Mouse (Mus musculus): Measurements from ENCODE around the gene Mboat7. TPM values are rescaled to one million over a fixed set of nuclear protein-coding genes. Genes with fewer than 3 reads are reported as not detected.
"Not testable (repeated sequence)": the region's sequence is repeated elsewhere in the genome, so short reads cannot be mapped to it uniquely, and the experiment has no call there.

The Mboat7 gene
- total and polyA plus RNA-seq, 2 experiments from 2014 or later, result 107 to 165 TPM

DNA sequence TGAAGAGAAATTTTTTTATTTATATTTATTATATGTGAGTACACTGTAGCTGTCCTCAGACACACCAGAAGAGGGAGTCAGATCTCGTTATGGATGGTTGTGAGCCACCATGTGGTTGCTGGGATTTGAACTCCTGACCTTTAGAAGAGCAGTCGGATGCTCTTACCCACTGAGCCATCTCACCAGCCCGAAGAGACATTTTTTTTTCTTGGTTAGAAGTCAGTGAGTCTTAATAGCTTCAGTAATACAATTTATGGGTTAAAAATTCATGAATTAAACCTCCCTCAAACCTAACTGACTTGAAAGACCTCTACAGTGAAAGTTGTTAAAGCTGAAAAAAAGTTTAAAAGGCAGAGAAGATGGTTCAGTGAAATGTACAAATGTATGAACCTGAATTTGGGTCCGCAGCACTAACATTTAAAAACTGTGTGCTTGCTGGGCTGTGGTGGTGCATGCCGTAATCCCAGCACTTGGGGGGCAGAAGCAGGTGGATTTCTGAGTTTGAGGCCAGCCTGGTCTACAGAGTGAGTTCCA, 15.2 kb upstream of the Mboat7 start:
- TF ChIP-seq CTCF (IDR thresholded peaks at IDR 0.05; ENCODE audit: low read depth), result peak; percentile 7; the same call in 1 of the 2 replicates
- not testable (repeated sequence) for H3K4me3 ChIP-seq (ENCODE audit: low read depth, low read length); ATAC-seq; H3K4me2 ChIP-seq (ENCODE audit: low read depth); H3K9ac ChIP-seq; DNase-seq; H3K9me3 ChIP-seq (ENCODE audit: low read length); H3K27me3 ChIP-seq (ENCODE audit: insufficient read depth, low read length); H3K27ac ChIP-seq (ENCODE audit: low read depth, low read length)
- Histone ChIP-seq H3K4me1 (ENCODE audit: insufficient read depth) (peaks cover 14% of the 10 kb centered on the region), H3K36me3 (ENCODE audit: insufficient read depth) (peaks cover 17% of the 10 kb centered on the region)
- WGBS, result 42% methylated on average over 5 of the region's 5 CpGs

DNA sequence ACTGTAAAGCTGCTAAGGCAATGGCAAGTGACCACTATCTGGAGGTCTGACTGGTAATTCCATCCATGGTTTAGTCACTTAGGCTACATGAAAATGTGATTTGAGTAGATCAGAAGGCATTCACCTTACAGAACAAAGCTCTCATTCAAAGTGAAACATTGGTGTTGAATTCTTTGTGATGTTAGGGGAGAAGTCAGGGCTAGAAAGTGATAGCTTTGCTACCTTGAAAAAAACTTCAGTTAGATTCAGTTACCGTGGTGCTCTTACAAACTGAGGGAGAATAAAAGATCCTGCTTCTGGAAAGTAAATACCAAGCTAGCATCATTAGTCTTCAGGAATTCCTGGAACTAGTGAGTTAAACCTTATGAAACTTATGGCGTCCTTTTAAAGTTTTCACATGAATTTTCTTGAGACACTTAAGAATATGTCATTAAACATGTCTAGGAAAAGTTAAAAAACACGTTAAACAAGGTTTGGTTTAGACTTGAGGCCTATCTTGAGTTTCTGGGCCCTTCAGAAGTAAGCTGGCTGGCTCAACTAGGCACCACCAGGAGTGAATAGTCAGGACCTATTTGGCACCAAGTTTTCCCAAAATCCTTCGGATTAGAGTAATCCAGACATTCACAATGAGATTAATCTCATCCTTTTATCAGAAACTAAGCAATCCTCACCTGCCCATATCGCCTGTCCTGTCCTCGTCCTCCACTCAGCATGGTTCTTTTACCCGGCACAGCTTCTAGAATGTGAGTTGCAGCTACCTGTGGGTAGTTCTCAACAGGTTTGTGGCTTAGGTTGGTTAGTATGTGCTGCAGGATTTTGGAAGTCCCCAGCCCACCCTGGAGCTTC, 14.5 kb upstream of the Mboat7 start:
- ATAC-seq (no peak), DNase-seq (no peak)
- Histone ChIP-seq H3K9ac (no peak overlapping the region), H3K27me3 (ENCODE audit: insufficient read depth, low read length) (no peaks in the 10 kb centered on the region), H3K4me1 (ENCODE audit: insufficient read depth) (peaks cover 16% of the 10 kb centered on the region), H3K27ac (ENCODE audit: low read depth, low read length) (no peak overlapping the region), H3K36me3 (ENCODE audit: insufficient read depth) (peaks cover 17% of the 10 kb centered on the region), H3K4me3 (ENCODE audit: low read depth, low read length) (no peak overlapping the region), H3K9me3 (ENCODE audit: low read length) (no peaks in the 10 kb centered on the region), H3K4me2 (ENCODE audit: low read depth) (no peak overlapping the region)
- no peak for TF ChIP-seq CTCF (IDR thresholded peaks at IDR 0.05; ENCODE audit: low read depth)
- 27% methylated on average over 7 of the region's 7 CpGs for WGBS

DNA sequence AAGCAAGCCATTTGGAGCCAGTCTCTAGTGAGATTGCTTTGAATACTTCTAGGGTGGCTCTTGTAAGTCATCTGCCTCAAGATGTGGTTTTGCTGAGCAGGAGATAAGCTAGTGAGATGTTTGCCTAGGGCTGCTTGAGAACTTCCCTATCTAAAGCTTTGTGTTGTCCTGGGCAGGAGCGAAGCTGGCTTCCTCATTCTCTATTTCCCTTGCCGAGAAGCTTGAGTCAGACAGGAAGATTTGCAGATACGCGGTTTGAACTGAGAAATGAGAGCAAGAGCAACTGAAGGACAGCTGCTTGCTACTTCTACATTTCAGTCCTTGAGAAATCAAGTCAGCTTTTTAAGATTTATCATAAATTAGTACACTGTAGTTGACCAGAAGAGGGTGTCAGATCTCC, 13.7 kb upstream of the Mboat7 start:
- Histone ChIP-seq H3K4me2 (ENCODE audit: low read depth) (no peak overlapping the region), H3K9me3 (ENCODE audit: low read length) (no peaks in the 10 kb centered on the region), H3K4me1 (ENCODE audit: insufficient read depth) (peaks cover 16% of the 10 kb centered on the region), H3K4me3 (ENCODE audit: low read depth, low read length) (no peak overlapping the region), H3K36me3 (ENCODE audit: insufficient read depth) (peaks cover 17% of the 10 kb centered on the region), H3K27ac (ENCODE audit: low read depth, low read length) (no peak overlapping the region), H3K9ac (no peak overlapping the region), H3K27me3 (ENCODE audit: insufficient read depth, low read length) (no peaks in the 10 kb centered on the region)
- no peak for TF ChIP-seq CTCF (IDR thresholded peaks at IDR 0.05; ENCODE audit: low read depth)
- no peak for DNase-seq
- no peak for ATAC-seq
- 62% methylated on average over 4 of the region's 4 CpGs for WGBS

DNA sequence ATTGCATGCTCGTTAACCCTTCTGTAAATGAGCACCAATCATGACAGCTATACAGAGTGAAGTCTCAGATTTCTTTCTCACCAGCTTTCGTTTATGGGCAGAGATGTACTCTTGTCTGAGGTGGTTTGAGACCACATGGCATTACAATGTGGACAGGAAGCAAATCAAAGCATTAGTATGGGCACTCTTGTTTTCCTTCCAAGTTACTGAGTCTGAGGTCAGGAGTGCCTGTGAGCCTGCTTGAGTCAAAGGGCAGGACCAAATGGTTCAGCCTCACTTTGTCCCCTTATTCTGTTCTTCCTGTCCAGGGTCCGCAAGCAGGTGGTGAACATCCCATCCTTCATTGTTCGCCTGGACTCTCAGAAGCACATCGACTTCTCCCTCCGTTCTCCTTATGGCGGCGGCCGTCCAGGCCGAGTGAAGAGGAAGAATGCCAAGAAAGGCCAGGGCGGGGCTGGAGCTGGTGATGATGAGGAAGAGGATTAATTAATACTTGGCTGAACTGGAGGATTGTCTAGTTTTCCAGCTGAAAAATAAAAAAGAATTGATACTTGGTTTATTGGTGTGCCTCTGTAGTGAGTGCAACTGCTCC, 13.1 kb upstream of the Mboat7 start:
- no peak for ATAC-seq
- H3K4me2 ChIP-seq (ENCODE audit: low read depth), result peak overlapping the region; percentile 70
- WGBS, result 36% methylated on average over 11 of the region's 11 CpGs

DNA sequence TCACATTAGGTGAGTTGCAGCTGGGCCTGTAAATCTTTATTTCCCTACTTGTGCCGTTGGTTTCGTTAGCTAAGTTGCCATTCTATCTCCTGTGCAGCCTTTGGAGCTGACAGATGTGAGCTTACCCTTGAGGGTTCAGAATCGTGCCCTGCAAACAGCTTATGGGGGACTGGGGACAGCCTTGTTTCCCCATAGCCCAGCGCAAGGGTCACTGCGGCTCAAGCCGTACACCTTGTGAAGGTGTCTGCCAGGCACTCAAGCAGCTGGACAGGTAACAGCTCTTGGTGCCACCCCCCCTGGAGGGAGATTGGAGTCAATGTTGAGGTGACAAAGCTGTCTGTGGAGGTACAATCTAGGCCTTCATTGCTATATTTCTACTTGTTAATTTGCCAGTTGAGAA, 12.6 kb upstream of the Mboat7 start:
- Histone ChIP-seq H3K36me3 (ENCODE audit: insufficient read depth) (peaks cover 26% of the 10 kb centered on the region), H3K4me3 (ENCODE audit: low read depth, low read length) (peak overlapping the region; percentile 64), H3K9me3 (ENCODE audit: low read length) (no peaks in the 10 kb centered on the region), H3K4me1 (ENCODE audit: insufficient read depth) (peaks cover 16% of the 10 kb centered on the region), H3K9ac (peak overlapping the region; percentile 72; the same call in 1 of the 2 replicates), H3K27ac (ENCODE audit: low read depth, low read length) (no peak overlapping the region), H3K4me2 (ENCODE audit: low read depth) (peak overlapping the region; percentile 70), H3K27me3 (ENCODE audit: insufficient read depth, low read length) (no peaks in the 10 kb centered on the region)
- no peak for DNase-seq
- TF ChIP-seq CTCF (IDR thresholded peaks at IDR 0.05; ENCODE audit: low read depth), result no peak
- WGBS, result 35% methylated on average over 6 of the region's 6 CpGs
- no peak for ATAC-seq

More for the DNA sequence above, 13.1 kb upstream of the Mboat7 start:
- TF ChIP-seq CTCF (IDR thresholded peaks at IDR 0.05; ENCODE audit: low read depth), result no peak
- H3K9ac ChIP-seq, result no peak overlapping the region
- no peaks in the 10 kb centered on the region for H3K9me3 ChIP-seq (ENCODE audit: low read length)
- H3K4me1 ChIP-seq (ENCODE audit: insufficient read depth), result peaks cover 16% of the 10 kb centered on the region
- peaks cover 21% of the 10 kb centered on the region for H3K36me3 ChIP-seq (ENCODE audit: insufficient read depth)
- no peak overlapping the region for H3K27ac ChIP-seq (ENCODE audit: low read depth, low read length)
- H3K4me3 ChIP-seq (ENCODE audit: low read depth, low read length), result peak overlapping the region; percentile 64; the same call in 1 of the 2 replicates
- no peak for DNase-seq
- H3K27me3 ChIP-seq (ENCODE audit: insufficient read depth, low read length), result no peaks in the 10 kb centered on the region

DNA sequence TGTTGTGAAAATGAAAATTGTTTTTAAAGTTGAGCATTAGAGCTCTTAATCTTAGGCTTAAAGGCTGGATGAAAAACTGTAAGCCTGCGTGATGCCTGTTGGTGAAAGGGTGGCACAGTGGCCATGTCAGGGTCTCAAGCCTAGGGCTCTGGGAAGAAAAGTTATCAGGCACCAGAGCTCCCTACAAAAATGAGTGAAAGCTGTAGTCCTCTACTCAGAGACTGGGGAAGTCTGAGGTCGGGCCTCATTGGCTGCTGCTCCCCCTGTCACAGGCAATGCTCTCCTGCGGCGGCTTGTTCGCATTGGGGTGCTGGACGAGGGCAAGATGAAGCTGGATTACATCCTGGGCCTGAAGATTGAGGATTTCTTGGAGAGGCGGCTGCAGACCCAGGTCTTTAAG, 12.1 kb upstream of the Mboat7 start:
- ATAC-seq; H3K27ac ChIP-seq (ENCODE audit: low read depth, low read length); H3K9me3 ChIP-seq (ENCODE audit: low read length); H3K27me3 ChIP-seq (ENCODE audit: insufficient read depth, low read length); DNase-seq: not testable (repeated sequence)
- Histone ChIP-seq H3K9ac (peak overlapping the region; percentile 72), H3K4me2 (ENCODE audit: low read depth) (peak overlapping the region; percentile 70), H3K36me3 (ENCODE audit: insufficient read depth) (peaks cover 29% of the 10 kb centered on the region), H3K4me1 (ENCODE audit: insufficient read depth) (peaks cover 16% of the 10 kb centered on the region), H3K4me3 (ENCODE audit: low read depth, low read length) (peak overlapping the region; percentile 64)
- WGBS, result 9% methylated on average over 6 of the region's 7 CpGs

DNA sequence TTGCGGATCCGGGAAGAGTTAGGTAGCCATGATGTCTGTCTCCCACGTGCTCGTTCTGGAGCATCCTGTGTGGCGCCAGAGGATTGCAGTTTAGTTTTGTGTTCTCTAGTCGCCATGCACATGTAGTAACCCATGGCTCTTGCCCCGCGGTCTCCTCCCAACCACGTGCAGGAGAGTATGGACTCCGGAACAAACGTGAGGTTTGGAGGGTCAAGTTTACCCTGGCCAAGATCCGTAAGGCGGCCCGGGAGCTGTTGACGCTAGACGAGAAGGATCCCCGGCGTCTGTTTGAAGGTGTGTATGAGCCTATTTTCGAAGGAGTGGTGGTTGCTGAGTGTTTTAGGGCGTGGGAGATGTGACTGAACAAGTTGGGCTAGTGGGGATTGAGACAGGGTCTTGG, 11.2 kb upstream of the Mboat7 start:
- H3K36me3 ChIP-seq (ENCODE audit: insufficient read depth), result peaks cover 36% of the 10 kb centered on the region
- ATAC-seq, result peak; percentile 71
- peak overlapping the region; percentile 95 for H3K27ac ChIP-seq (ENCODE audit: low read depth, low read length)
- H3K27me3 ChIP-seq (ENCODE audit: insufficient read depth, low read length), result no peaks in the 10 kb centered on the region
- under 1% methylated on average over 20 of the region's 20 CpGs for WGBS
- H3K9ac ChIP-seq, result peak overlapping the region; percentile 72
- DNase-seq, result no peak
- peak overlapping the region; percentile 64 for H3K4me3 ChIP-seq (ENCODE audit: low read depth, low read length)
- peaks cover 16% of the 10 kb centered on the region for H3K4me1 ChIP-seq (ENCODE audit: insufficient read depth)
- no peaks in the 10 kb centered on the region for H3K9me3 ChIP-seq (ENCODE audit: low read length)
- peak overlapping the region; percentile 70 for H3K4me2 ChIP-seq (ENCODE audit: low read depth)
- no peak for TF ChIP-seq CTCF (IDR thresholded peaks at IDR 0.05; ENCODE audit: low read depth)
